Mouse (Mus musculus) ES-Bruce4 (cell line): Measurements from ENCODE around the gene Peli2.

ENCODE experiments used
- CTCF ChIP-seq: IDR thresholded peaks from one replicate; pipeline ENCODE4 v1.8.1; 2011; ENCODE audit warnings: low read depth, low read length
- EP300 ChIP-seq: IDR thresholded peaks from 2 replicates; pipeline ENCODE4 v1.6.1; 2011; ENCODE audit warnings: low read depth, low read length; ENCODE audit not compliant: insufficient read depth
- POLR2A ChIP-seq: IDR thresholded peaks from one replicate; pipeline ENCODE4 v1.8.1; 2011; ENCODE audit warnings: low read length; ENCODE audit not compliant: insufficient read depth

DNA sequence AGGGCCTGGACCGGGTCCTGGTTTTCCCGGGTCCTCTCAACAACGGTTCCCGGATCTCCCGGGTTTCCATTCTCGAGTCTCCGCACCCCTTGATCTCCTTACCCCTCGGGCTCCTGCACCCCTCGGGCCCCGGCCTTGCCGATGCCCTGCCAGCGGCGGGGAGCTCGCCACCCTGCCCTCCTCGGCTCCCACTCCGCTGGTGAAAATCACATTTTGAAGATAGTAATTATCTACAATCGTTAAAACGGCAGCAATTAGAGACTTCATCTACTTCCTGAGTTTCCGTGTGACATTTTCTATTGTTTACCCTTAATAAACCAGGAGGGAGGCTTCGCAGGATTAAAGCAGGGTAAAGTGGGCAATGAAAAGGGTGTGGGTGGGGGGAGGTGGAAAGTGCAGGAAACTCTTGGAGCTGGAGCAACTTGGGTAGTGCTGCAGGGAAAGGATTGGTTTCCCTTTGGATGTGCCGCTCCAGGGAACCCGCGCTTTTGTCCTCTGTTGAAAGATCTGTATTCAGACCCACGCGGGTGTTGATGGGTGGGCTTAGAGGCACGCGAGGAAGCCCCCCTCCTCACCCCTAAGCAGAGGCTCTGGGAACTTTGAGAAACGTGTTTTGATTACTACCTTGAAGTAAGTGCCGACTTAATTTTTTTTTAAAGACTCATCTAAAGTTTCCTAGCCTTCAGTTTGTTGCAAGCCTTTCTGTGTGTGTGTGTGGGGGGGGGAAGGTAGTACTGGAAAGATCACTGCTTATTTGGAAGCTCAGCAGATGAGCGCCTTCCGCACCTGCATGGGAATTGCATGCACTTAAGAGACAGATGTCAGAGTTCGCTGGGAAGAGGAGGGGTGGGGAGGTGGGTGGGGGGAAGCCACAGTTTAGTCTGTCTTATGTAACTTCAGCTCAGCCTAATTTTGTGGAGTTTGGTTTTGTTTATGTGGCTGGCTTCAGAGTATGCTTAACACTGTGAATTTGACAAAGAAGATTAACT lies 1.2 kb downstream of the Peli2 start:
- TF ChIP-seq POLR2A (no peak), CTCF (no peak), EP300 (no peak)
